Mouse (Mus musculus): ENCODE results near the gene Fndc8. TPM values are rescaled to one million over a fixed set of nuclear protein-coding genes. Genes with fewer than 3 reads are reported as not detected.

Fndc8 gene
- polyA plus RNA-seq (2012; rRNA removed; ENCODE audit: low replicate concordance) = 0.11 and 0.18 TPM in 2 replicates

GRCm38 (mm10) chr11:82891936-82892335 is at the start of gene Fndc8:
TSS of gene Fndc8 (plus strand) at chr11:82892124.

GRCm38 (mm10) chr11:82871031-82871446 is 20.9 kb upstream of the Fndc8 start, which contains the start of gene Rffl:
TSS of gene Rffl (minus strand) at chr11:82871210.

GRCm38 (mm10) chr11:82890342-82890762 is 1.6 kb upstream of the Fndc8 start, which contains the start of gene Rad51d:
TSS of gene Rad51d (minus strand) at chr11:82890614.

GRCm38 (mm10) chr11:82907651-82908607 is 16.0 kb downstream of the Fndc8 start, which contains the start of gene Nle1:
TSS of gene Nle1 (minus strand) at chr11:82908411.

GRCm38 (mm10) chr11:82910250-82910649 is 18.3 kb downstream of the Fndc8 start, which contains the start of gene Unc45b:
TSS of gene Unc45b (plus strand) at chr11:82910550.

Other genes with a start within 250 kb of the Fndc8 start
- gene Cct6b, start 127.8 kb upstream of the Fndc8 start, polyA plus RNA-seq (2012; rRNA removed; ENCODE audit: low replicate concordance) = 0.05 TPM in 1 of 2 replicates, not detected in the other
- 2.5 and 2.7 TPM in 2 replicates for gene Zfp830, start 127.8 kb upstream of the Fndc8 start, polyA plus RNA-seq (2012; rRNA removed; ENCODE audit: low replicate concordance)
- 3.3 and 4.5 TPM in 2 replicates for gene Lig3, start 111.0 kb upstream of the Fndc8 start, polyA plus RNA-seq (2012; rRNA removed; ENCODE audit: low replicate concordance)
- 6.1 and 8.2 TPM in 2 replicates for gene Rffl, start 20.9 kb upstream of the Fndc8 start, polyA plus RNA-seq (2012; rRNA removed; ENCODE audit: low replicate concordance)
- 5.7 and 8.1 TPM in 2 replicates for gene Rad51d, start 1.5 kb upstream of the Fndc8 start, polyA plus RNA-seq (2012; rRNA removed; ENCODE audit: low replicate concordance)
- 22.9 and 23.1 TPM in 2 replicates for gene Nle1, start 16.3 kb downstream of the Fndc8 start, polyA plus RNA-seq (2012; rRNA removed; ENCODE audit: low replicate concordance)
- 0.25 and 0.63 TPM in 2 replicates for gene Unc45b, start 18.4 kb downstream of the Fndc8 start, polyA plus RNA-seq (2012; rRNA removed; ENCODE audit: low replicate concordance)
- 0.28 and 0.30 TPM in 2 replicates for gene Slfn5, start 59.2 kb downstream of the Fndc8 start, polyA plus RNA-seq (2012; rRNA removed; ENCODE audit: low replicate concordance)
- 0.26 and 0.35 TPM in 2 replicates for gene Slfn9, start 99.7 kb downstream of the Fndc8 start, polyA plus RNA-seq (2012; rRNA removed; ENCODE audit: low replicate concordance)
- 0.18 and 0.36 TPM in 2 replicates for gene Slfn8, start 128.7 kb downstream of the Fndc8 start, polyA plus RNA-seq (2012; rRNA removed; ENCODE audit: low replicate concordance)
- 0.86 and 5.1 TPM in 2 replicates for gene Slfn2, start 173.0 kb downstream of the Fndc8 start, polyA plus RNA-seq (2012; rRNA removed; ENCODE audit: low replicate concordance)
- gene Slfn1, start 224.7 kb downstream of the Fndc8 start, polyA plus RNA-seq (2012; rRNA removed; ENCODE audit: low replicate concordance) = 0.06 and 0.34 TPM in 2 replicates

Data from duodenum, adult 2 months (tissue).